Mouse (Mus musculus): ENCODE data around the gene Csdc2.
"Not testable (repeated sequence)": the region's sequence is repeated elsewhere in the genome, so short reads cannot be mapped to it uniquely, and the experiment has no call there.

Csdc2 gene

GRCm38 (mm10) chr15:81936679-81937078 is at the start of gene Csdc2:
TSS of gene Csdc2 (plus strand) at chr15:81936759.
- no peak for DNase-seq (ENCODE audit: low spot score)

DNA sequence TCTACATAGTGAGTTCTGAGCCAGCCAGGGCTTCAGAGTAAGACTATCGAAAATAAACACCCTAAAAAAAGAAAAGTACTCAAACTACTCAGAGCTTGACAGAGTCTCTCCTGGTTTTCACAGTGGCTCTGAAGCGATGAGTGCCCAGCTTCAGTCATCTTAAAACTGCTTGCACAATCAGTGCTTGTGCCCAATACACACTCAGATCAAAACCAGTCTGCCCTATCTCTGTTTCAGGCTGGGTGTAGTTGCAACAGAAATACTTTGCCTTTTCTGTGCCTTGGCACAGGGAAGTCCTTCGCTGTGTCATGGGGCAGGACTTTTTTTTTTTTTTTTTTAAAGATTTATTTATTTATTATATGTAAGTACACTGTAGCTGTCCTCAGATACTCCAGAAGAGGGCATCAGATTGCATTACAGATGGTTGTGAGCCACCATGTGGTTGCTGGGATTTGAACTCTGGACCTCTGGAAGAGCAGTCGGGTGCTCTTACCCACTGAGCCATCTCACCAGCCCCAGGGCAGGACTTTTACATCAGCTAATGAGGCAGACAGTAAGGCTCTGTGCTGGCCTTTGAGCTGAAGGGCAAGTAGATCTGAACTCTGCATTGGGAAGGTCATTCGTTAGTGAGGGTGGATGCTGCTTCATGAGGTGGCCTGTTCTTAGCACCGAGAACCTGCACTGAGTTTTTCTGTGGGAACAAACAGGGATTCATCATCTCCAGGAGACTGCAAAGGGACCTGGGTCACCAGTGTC is 49.6 kb upstream of the Csdc2 start:
- DNase-seq (ENCODE audit: low spot score): peak; percentile 48

DNA sequence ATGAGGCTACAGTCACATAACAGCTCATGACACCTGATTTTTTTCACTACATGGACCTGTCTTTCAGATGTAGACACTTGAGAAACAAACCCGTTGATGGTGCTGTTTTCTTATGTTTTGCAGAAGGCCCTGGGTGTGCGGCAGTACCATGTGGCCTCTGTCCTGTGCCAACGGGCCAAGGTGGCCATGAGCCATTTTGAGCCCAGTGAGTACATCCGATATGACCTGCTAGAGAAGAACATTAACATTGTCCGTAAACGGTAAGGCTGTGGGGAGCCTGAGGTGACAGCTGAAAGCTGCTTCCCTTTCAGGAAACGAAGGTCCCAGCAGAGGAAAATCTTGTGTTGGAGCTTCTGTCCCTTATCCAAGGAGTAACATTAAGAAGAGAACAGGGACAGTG is 47.4 kb upstream of the Csdc2 start:
- DNase-seq (ENCODE audit: low spot score): no peak

DNA sequence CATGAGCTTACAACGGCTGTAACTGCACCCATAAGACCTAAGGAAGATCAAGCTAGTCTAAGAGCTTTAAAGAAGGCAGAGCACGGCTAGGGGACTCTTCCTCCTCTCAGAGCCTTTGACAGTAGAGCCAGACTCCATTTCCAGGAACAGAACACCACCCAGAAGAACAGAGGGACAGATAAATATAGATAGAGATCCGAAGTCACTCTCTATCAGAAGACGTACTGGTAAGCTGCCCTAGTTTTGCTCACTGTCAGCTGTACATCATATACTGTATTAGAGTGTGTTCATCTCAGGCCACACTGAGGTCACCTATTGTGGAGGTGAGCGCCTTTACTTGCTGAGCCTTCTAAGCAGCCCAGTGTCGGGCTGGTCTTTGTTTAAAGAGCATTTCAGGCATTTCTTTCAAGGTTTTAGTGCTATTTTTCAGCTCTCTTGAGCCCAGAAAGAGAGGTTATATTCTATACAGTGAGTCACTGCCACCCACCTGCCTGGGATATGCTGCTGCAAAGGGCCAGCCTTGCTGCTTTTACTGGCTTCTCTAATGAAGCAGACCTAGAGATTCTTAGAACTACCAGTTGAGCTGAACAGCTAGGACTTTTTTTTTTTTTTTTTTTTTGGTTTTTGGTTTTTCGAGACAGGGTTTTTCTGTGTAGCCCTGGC is 45.3 kb upstream of the Csdc2 start:
- no peak for DNase-seq (ENCODE audit: low spot score)

GRCm38 (mm10) chr15:81891822-81892580 is 44.6 kb upstream of the Csdc2 start:
- DNase-seq (ENCODE audit: low spot score): no peak

DNA sequence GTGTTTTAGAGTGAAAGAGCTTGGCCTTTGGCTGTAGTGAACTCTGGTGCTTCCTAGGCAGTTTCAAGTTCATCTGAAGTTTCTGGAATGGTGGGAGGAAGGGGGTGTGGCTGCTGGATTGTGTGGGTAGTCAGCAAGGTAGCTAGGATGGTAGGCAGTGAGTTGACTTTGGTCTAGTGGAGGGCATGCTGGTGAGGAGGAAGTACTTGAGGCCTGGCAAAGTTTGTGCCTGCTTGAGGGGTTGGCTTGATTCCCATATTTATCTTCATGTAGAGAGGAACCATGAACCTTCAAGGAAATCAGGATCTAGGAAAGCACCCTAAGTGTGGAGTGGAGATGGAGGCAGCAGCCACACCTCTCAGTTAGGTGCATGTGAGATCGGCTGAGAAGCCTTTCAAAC is 42.6 kb upstream of the Csdc2 start:
- peak; percentile 85 for DNase-seq (ENCODE audit: low spot score)

GRCm38 (mm10) chr15:81896407-81896806 is 40.2 kb upstream of the Csdc2 start:
- DNase-seq (ENCODE audit: low spot score): no peak

DNA sequence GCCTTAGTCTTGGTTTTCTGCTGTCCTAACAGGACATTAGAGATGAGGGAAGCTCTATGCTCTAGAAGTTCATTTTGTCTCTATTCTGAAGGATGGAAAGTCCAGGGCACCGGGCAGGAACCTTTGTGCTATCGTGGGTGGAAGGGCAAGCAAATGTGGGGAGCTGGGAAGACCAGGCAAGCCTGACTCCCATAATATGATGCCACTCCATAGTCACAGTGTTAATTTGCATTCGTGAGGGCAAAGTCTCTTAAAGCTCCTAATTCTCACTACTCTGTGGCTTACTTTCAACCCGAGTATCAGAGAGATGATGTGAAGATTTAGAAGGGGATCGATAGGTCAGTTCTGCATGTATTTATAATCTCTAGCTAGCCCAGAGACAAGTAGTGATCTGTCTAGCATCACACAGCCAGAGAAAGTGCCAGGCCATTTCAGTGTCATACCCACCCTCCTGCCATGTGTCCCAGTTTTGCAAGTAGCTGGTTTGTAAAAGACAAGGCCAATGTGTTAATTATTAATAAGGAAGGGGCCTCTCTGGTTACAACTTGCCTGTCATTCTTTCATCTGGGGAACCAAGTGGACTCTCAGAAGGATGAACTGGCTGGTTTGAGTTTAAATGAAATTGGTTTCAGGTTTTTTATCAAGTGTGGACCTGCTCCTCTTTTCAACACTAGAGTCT is 38.8 kb upstream of the Csdc2 start:
- DNase-seq (ENCODE audit: low spot score): no peak

- DNase-seq (ENCODE audit: low spot score): no peak
Observed at GRCm38 (mm10) chr15:81898751-81899150, 37.8 kb upstream of the Csdc2 start.

GRCm38 (mm10) chr15:81904939-81905338 is 31.6 kb upstream of the Csdc2 start:
- peak; percentile 72 for DNase-seq (ENCODE audit: low spot score)

DNA sequence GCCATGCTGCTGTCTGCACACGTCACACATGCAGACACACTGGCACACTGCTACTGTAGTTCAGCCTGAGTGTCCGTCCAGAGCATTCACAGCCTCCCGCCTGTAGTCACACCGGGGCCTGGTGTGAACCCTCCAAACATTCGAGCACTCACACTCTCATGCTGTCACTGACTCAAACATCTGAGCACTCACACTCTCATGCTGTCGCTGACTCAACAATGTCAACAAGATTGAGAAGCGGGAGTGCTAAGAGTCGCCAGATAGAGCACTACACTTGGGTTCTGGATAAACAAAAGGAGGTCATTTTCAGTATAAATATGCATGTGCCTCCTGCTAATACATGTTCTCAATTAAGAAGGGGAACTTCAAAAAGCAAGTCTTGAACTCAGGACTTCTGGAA is 28.6 kb upstream of the Csdc2 start:
- no peak for DNase-seq (ENCODE audit: low spot score)

DNA sequence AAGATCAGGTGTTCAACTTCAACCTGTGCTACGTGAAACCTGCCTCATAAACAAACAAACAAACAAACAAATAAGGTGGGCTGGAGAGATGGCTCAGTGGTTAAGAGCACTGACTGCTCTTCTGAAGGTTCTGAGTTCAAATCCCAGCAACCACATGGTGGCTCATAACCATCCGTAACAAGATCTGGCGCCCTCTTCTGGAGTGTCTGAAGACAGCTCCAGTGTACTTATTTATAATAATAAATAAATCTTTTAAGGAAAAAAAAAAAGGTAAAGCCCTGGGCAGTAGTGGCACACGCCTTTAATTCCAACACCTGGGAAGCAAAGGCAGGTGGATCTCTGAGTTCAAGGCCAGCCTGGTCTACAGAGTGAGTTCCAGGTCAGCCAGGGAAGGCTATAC is 27.8 kb upstream of the Csdc2 start:
- DNase-seq (ENCODE audit: low spot score): not testable (repeated sequence)

DNA sequence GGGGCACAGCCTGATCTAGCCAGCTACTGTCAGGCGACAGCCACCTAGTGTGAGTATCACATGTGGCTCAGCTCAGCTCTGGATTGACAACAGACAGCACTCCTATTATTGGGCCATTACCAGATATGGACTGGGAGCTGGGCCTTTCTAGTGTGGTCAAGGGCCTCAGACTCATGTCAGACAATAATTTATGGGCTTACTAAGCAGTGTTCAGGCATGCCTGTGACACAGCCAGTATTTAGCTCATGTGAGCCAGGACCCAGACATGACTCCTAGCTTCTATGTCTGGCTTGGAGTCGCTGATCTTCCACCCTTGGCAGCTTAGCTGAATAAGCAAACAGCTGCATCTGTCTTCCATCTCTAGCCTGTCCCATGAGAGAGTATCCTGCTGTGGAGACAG is 24.1 kb upstream of the Csdc2 start:
- no peak for DNase-seq (ENCODE audit: low spot score)

DNA sequence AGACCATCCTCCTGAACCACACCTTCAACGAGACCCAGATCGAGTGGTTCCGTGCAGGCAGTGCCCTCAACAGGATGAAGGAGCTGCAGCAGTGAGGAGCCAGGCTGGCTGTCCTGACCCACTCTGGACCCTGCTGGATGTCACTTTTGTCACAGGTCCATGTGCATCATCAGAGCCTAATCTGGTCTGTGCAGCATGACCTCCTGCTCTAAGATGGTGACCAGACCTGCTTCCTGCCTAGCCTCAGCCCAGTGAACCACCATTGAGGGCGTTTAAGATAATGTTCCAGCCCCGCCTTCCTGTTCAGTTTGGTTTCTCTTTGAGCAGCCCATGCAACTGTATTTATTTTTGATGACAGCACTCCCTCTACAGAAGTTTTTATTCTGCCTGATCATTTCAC is 21.9 kb upstream of the Csdc2 start:
- no peak for DNase-seq (ENCODE audit: low spot score)

- DNase-seq (ENCODE audit: low spot score): no peak
Observed at GRCm38 (mm10) chr15:81915663-81916062, 20.9 kb upstream of the Csdc2 start.

DNA sequence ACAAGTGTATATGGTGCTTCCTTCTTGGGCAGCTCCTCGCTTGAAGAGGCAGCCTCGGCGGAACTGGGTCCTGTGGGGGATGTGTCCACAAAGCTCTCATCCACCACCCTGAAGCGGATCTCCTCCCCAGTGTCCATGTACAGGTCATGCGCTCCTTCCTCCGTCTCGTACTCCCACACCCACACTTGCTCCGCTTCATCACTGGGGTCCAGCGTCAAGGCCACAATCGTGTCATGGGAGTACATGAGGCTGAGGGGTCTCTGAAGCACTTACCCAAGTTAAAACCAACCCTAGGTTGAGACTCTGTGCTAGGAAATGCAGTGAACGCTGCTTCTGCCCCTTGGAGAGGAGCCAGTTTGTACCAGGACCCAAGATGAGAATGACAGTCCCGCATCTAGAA is 19.4 kb upstream of the Csdc2 start:
- no peak for DNase-seq (ENCODE audit: low spot score)

GRCm38 (mm10) chr15:81917621-81918463 is 18.7 kb upstream of the Csdc2 start:
- DNase-seq (ENCODE audit: low spot score): peak; percentile 71

DNA sequence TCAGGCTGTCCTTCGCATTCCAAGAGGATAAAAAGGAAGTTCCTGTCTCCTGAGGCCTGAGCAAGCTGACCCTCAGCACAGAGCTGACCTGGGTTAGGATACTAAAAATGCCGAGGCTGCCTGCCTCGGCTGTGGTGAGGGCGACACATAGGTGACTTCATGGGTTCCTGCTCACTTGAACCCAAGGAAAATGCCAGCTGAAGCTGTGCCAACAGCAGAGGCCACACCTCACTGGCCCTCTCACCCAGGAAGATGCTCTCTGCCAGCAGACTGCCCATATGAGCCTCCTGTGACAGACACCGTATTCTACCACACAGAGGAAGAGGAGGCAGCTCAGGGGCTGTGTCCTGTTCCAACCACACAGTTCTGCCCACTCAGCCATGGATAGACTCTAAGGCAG is 17.5 kb upstream of the Csdc2 start:
- no peak for DNase-seq (ENCODE audit: low spot score)

- DNase-seq (ENCODE audit: low spot score): no peak
Observed at GRCm38 (mm10) chr15:81920546-81921217, 15.9 kb upstream of the Csdc2 start.

GRCm38 (mm10) chr15:81921255-81921654 is 15.3 kb upstream of the Csdc2 start:
- DNase-seq (ENCODE audit: low spot score): no peak

- DNase-seq (ENCODE audit: low spot score): no peak
Observed at GRCm38 (mm10) chr15:81924933-81925332, 11.6 kb upstream of the Csdc2 start.

Data from lung, postnatal 25 days (tissue).